Mouse (Mus musculus) testis, adult 2 months (tissue): ENCODE results near the gene Magi1.

Source experiments
- CTCF ChIP-seq: fragments of 200-500 bp; IDR thresholded peaks from 2 replicates; pipeline ENCODE4 v1.5.1; 2012; ENCODE audit warnings: low read depth, mild to moderate bottlenecking, inconsistent platforms, low read length, moderate library complexity; ENCODE audit not compliant: control insufficient read depth, insufficient read depth, insufficient replicate concordance
- POLR2A ChIP-seq: fragments of 200-500 bp; IDR thresholded peaks from 2 replicates; pipeline ENCODE4 v1.6.1; 2012; ENCODE audit warnings: low read depth, mild to moderate bottlenecking, inconsistent platforms, low read length, moderate library complexity; ENCODE audit not compliant: control insufficient read depth

- TF ChIP-seq POLR2A (no peak), CTCF (no peak)
These were observed 565.3 kb downstream of the Magi1 start for GRCm38 (mm10) chr6:93718385-93718784.
